Mouse (Mus musculus): ENCODE measurements around the gene Socs3.

GRCm38 (mm10) chr11:118004217-118004616, 34.4 kb upstream of the Socs3 start:
- TF ChIP-seq CTCF (IDR thresholded peaks at IDR 0.05; ENCODE audit: control insufficient read depth, insufficient read depth, low read length) (no peak), POLR2A (IDR thresholded peaks at IDR 0.05; ENCODE audit: borderline replicate concordance, control insufficient read depth, low read depth, low read length) (no peak)

Measured in bone marrow, adult 2 months (tissue).